Mouse (Mus musculus): ENCODE measurements at regions not wholly inside any gene's neighbourhood (a gene's known extent, or its start where the extent isn't known, plus 50 kb on each side); places are given as distances from the start of the nearest gene placed in this dataset.

DNA sequence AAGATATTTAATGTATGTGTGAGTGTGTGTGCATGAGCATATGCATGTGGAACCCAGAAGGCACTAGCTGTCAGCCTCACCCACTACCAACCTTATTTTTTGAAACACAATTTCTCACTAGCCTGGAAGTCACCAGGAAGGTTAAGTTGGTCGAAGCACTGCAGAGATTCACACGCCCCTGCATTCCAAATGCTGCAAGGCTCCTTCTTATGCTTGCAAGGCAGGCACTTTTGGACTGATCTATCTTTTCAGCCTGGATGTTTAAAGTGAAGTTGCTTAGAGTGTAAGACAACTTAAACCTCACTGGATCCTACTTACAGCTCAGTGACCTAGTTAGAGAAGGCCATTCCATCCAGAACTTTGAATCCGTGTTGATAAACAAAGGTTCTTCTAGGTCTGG lies 56.7 kb upstream of the Lmcd1 start:
- TF ChIP-seq CTCF (IDR thresholded peaks at IDR 0.05; ENCODE audit: control insufficient read depth, insufficient read depth, insufficient read length) (no peak), USF1 (IDR thresholded peaks at IDR 0.05; ENCODE audit: low read depth) (no peak), MYOD1 (IDR thresholded peaks at IDR 0.05; ENCODE audit: control insufficient read depth, insufficient read length, low read depth) (no peak), MYOG (IDR thresholded peaks at IDR 0.05; ENCODE audit: control insufficient read depth, extremely low read depth, insufficient read length) (no peak)

Data from C2C12 (cell line).